In genomic region chr6:91622425-91622824, GRCm38 (mm10) we compare ENCODE assay signal across 18 mouse cellular contexts.
DNase-seq lines count a peak whose midpoint lies in the region; ATAC-seq and TF ChIP-seq lines count a peak whose summit lies in the region.
"Had no signal": no experiment of that assay in that cellular context is flagged by ENCODE, and none has a peak within 500 bp of the region (broad histone marks: within the 10 kb centered on the region; RNA-seq: fewer than 3 reads in every experiment).

No protein-coding gene starts in this region.

- no peak for TF ChIP-seq CTCF in G1E (IDR thresholded peaks at IDR 0.05; ENCODE audit: low read depth, low read length)

- H3K36me3 ChIP-seq in G1E (replicated peaks) = no peaks in the 10 kb centered on the region
- H3K36me3 ChIP-seq: forebrain, embryonic 12.5 days; heart, embryonic 10.5 days; midbrain, embryonic 13.5 days; neural tube, embryonic 15.5 days had no signal

- 0 out of 2 replicates have a peak, but pooled peaks have one; percentile 4 for ATAC-seq in G1E (ENCODE audit: extremely low read depth, insufficient number of reproducible peaks, low FRiP score, poor library complexity, severe bottlenecking)
- ATAC-seq in inflammation-experienced regulatory T-cells, adult 6 months = no peak
- ATAC-seq: CD4-positive, CD25-positive, alpha-beta regulatory T cell, adult 4 months; intestine, embryonic 16.5 days; midbrain, embryonic 13.5 days had no signal

- no peaks in the 10 kb centered on the region; the same call in 1 of the 2 replicates for H3K27me3 ChIP-seq in G1E (ENCODE audit: insufficient read depth, low read length)
- H3K27me3 ChIP-seq: forebrain, embryonic 12.5 days; midbrain, embryonic 13.5 days; neural tube, embryonic 15.5 days had no signal

- H3K4me1 ChIP-seq in G1E (ENCODE audit: insufficient read depth, low read depth, low read length) = no peaks in the 10 kb centered on the region

- H3K4me3 ChIP-seq in G1E (ENCODE audit: low read depth, low read length) = no peak overlapping the region
- H3K4me3 ChIP-seq: forebrain, embryonic 12.5 days; heart, embryonic 10.5 days; midbrain, embryonic 13.5 days; neural tube, embryonic 15.5 days had no signal

- no peaks in the 10 kb centered on the region for H3K9me3 ChIP-seq in G1E (replicated peaks)
- H3K9me3 ChIP-seq: forebrain, embryonic 12.5 days; heart, embryonic 10.5 days; midbrain, embryonic 13.5 days; neural tube, embryonic 15.5 days had no signal

- DNase-seq in 3T3-L1 (ENCODE audit: low read depth, low spot score) (peak; percentile 48), G1E (ENCODE audit: low spot score) (no peak), liver (peak; percentile 21)
- DNase-seq in lung, postnatal 25 days (ENCODE audit: low spot score) = peak; percentile 22
- no peak for DNase-seq in embryo, embryonic 11 days
- no peak for DNase-seq in spleen, postnatal 36 days (ENCODE audit: low spot score in 2 of 2)
- DNase-seq: cerebellum, postnatal 10 days; gastrocnemius, postnatal 25 days; heart, postnatal 10 days; kidney, postnatal 10 days; thymus, postnatal 4 days had no signal

Comparison
In these comparisons a context has a peak if more than half of its experiments do, and no peak if none do; other contexts are left out.
1. DNase-seq: peak in 3T3-L1 (single experiment), liver (single experiment) and lung, postnatal 25 days (single experiment); none in G1E (single experiment), embryo, embryonic 11 days (single experiment) and spleen, postnatal 36 days (0 of 2).